Mouse (Mus musculus): ENCODE measurements around the gene Stpg4. TPM values are rescaled to one million over a fixed set of nuclear protein-coding genes. Genes with fewer than 3 reads are reported as not detected.

Stpg4 gene
- polyA plus RNA-seq, 1 experiment from 2014 or later: 0.60 TPM

DNA sequence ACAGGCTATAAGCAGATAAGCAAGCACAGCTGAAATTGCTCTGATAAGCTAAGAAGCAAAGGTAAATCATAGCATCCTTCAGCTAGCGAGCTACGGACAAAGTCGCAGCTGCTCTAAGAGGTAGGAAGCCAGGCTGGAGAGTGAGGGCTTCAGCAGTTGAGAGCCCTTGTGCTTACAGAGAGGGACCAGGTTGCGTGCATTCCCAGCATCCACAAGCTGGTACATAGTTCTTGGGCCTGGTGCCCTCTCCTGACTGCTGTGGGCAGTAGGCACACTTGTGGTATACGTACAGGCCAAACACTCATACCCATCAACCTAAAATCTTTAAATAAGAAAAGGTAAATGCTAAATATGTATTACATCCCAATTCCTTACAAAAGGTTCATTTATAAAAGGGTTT, 5.2 kb upstream of the Stpg4 start:
- Histone ChIP-seq H3K27ac (ENCODE audit: low read length) (no peak overlapping the region), H3K9me3 (ENCODE audit: low read length) (no peaks in the 10 kb centered on the region), H3K36me3 (ENCODE audit: insufficient read depth, low read length) (peaks cover 46% of the 10 kb centered on the region), H3K9ac (replicated peaks; ENCODE audit: low read length) (no peak overlapping the region), H3K4me1 (ENCODE audit: insufficient read depth, low read length) (no peaks in the 10 kb centered on the region), H3K4me2 (replicated peaks; ENCODE audit: low read depth, low read length) (no peak overlapping the region), H3K27me3 (ENCODE audit: insufficient read depth, low read length) (no peaks in the 10 kb centered on the region), H3K4me3 (ENCODE audit: low read length) (no peak overlapping the region)
- WGBS: 96% methylated on average over 5 of the region's 5 CpGs
- ATAC-seq (ENCODE audit: low FRiP score, low TSS enrichment): no peak

DNA sequence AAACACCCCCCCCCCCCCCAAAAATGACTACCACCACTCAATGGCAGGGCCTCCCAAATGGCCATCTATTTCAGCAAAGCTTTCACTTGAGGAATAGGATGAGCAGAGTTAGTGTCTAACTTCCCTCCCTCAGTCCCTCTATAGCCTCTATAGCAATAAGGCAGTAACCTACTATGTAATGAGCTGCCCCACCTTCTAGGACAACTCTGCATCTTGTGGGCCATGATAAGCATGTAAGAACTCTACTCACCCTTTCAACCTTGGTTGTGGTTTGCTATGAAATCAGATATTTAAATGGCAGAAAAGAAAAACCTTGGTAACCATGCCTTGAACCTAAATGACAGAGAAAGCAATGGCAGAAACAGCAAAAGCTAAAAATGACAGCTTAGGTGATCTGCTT, 4.8 kb upstream of the Stpg4 start:
- H3K4me2 ChIP-seq (replicated peaks; ENCODE audit: low read depth, low read length): no peak overlapping the region
- no peaks in the 10 kb centered on the region for H3K27me3 ChIP-seq (ENCODE audit: insufficient read depth, low read length)
- peaks cover 46% of the 10 kb centered on the region for H3K36me3 ChIP-seq (ENCODE audit: insufficient read depth, low read length)
- no peak overlapping the region for H3K4me3 ChIP-seq (ENCODE audit: low read length)
- H3K9me3 ChIP-seq (ENCODE audit: low read length): no peaks in the 10 kb centered on the region
- no peak overlapping the region for H3K27ac ChIP-seq (ENCODE audit: low read length)
- no peaks in the 10 kb centered on the region for H3K4me1 ChIP-seq (ENCODE audit: insufficient read depth, low read length)
- no peak overlapping the region for H3K9ac ChIP-seq (replicated peaks; ENCODE audit: low read length)
- ATAC-seq (ENCODE audit: low FRiP score, low TSS enrichment): no peak

DNA sequence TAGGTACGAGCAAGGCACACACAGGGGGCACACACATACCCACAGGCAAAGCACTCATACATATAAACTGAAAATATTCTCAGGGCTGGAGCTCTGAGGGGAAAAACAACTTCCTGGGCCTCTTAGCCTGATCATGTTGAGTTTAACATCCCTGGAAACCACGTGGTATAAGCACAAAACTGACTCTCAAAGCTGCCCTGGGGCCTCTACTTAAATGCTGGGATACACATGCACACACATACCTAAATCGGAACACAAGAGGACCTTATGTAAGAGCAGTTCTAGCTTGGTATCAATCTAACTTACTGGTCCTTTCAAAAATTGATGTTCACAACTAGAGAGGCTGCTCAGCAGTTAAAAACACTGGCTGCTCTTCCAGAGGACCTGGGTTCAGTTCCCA, 1.9 kb upstream of the Stpg4 start:
- Histone ChIP-seq H3K4me3 (ENCODE audit: low read length) (no peak overlapping the region), H3K36me3 (ENCODE audit: insufficient read depth, low read length) (peaks cover 36% of the 10 kb centered on the region)

DNA sequence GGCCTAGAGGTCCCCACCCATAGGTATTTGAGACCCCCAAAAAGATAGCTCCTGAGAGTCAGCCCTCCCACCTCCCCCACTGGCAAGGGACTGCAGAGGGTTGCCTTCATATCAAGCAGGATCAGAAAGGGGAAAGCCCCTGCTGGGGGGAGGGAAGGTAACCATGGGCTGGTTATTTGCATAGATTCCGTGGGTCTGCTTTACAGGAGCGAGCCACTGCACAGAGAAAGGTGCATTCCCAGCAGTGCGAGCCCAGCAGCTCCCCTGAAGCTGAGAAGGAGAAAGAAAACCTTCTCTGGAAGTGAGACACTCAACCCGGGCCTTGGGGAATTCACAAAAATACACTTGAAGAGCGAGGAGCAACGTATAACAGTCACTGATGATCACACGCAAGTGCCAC, 9.5 kb downstream of the Stpg4 start:
- H3K27me3 ChIP-seq (ENCODE audit: insufficient read depth, low read length): no peaks in the 10 kb centered on the region
- H3K27ac ChIP-seq (ENCODE audit: low read length): no peak overlapping the region
- no peaks in the 10 kb centered on the region for H3K36me3 ChIP-seq (ENCODE audit: insufficient read depth, low read length)
- H3K4me1 ChIP-seq (ENCODE audit: insufficient read depth, low read length): no peaks in the 10 kb centered on the region
- no peaks in the 10 kb centered on the region for H3K9me3 ChIP-seq (ENCODE audit: low read length)
- WGBS: 75% methylated on average over 7 of the region's 7 CpGs
- H3K9ac ChIP-seq (replicated peaks; ENCODE audit: low read length): no peak overlapping the region
- no peak for ATAC-seq (ENCODE audit: low FRiP score, low TSS enrichment)
- H3K4me2 ChIP-seq (replicated peaks; ENCODE audit: low read depth, low read length): no peak overlapping the region
- H3K4me3 ChIP-seq (ENCODE audit: low read length): no peak overlapping the region

More for the DNA sequence above, 1.9 kb upstream of the Stpg4 start:
- Histone ChIP-seq H3K4me1 (ENCODE audit: insufficient read depth, low read length) (no peaks in the 10 kb centered on the region), H3K9me3 (ENCODE audit: low read length) (no peaks in the 10 kb centered on the region), H3K9ac (replicated peaks; ENCODE audit: low read length) (no peak overlapping the region), H3K4me2 (replicated peaks; ENCODE audit: low read depth, low read length) (no peak overlapping the region), H3K27me3 (ENCODE audit: insufficient read depth, low read length) (no peaks in the 10 kb centered on the region), H3K27ac (ENCODE audit: low read length) (no peak overlapping the region)
- no peak for ATAC-seq (ENCODE audit: low FRiP score, low TSS enrichment)
- 80% methylated on average over 3 of the region's 3 CpGs for WGBS

DNA sequence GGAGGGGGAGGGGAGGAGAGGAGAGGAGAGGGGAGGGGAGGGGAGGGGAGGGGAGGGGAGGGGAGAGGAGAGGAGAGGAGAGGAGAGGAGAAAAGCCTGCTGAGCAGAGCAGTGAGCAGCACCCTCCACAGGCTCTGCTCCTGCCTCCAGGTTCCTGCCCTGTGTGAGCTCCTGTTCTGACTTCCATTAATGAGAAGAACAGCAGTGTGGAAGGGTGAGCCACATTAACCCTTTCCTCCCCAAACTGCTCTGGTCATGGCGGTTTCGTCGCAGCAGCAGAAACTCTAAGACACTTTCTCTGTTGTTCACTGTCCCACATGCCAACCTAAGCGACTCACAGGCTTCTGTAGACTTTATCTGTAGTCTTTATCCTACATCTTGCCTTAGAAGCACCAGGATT, 20.9 kb downstream of the Stpg4 start:
- Histone ChIP-seq H3K4me2 (replicated peaks; ENCODE audit: low read depth, low read length) (no peak overlapping the region), H3K36me3 (ENCODE audit: insufficient read depth, low read length) (no peaks in the 10 kb centered on the region), H3K27ac (ENCODE audit: low read length) (no peak overlapping the region), H3K4me3 (ENCODE audit: low read length) (no peak overlapping the region), H3K4me1 (ENCODE audit: insufficient read depth, low read length) (peaks cover 5% of the 10 kb centered on the region; the same call in 1 of the 2 replicates), H3K9ac (replicated peaks; ENCODE audit: low read length) (no peak overlapping the region), H3K9me3 (ENCODE audit: low read length) (no peaks in the 10 kb centered on the region), H3K27me3 (ENCODE audit: insufficient read depth, low read length) (no peaks in the 10 kb centered on the region)
- no peak for ATAC-seq (ENCODE audit: low FRiP score, low TSS enrichment)
- WGBS: 80% methylated on average over 4 of the region's 4 CpGs

DNA sequence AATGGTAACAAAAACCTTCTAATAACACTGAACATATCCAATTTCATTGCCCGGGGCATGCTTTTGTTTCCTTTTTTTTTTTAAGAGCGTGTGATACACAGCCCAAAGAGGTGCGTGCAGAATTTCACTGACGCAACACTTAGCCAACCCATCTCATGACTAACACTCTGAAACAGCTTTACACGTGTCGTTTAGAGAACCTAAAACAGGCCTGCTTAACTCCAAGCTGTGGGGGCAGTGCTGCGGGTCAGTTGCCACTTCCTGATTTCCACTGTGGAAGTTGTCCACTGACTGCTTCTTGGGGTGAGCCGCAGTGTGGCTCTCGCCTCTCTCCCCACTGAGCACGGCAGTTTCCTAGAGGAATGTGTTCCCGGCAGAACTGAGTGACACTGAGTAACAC, 22.0 kb downstream of the Stpg4 start:
- no peak overlapping the region for H3K9ac ChIP-seq (replicated peaks; ENCODE audit: low read length)
- H3K4me1 ChIP-seq (ENCODE audit: insufficient read depth, low read length): peaks cover 5% of the 10 kb centered on the region; the same call in 1 of the 2 replicates
- no peak overlapping the region for H3K4me3 ChIP-seq (ENCODE audit: low read length)
- ATAC-seq (ENCODE audit: low FRiP score, low TSS enrichment): no peak
- no peaks in the 10 kb centered on the region for H3K9me3 ChIP-seq (ENCODE audit: low read length)
- no peak overlapping the region for H3K4me2 ChIP-seq (replicated peaks; ENCODE audit: low read depth, low read length)
- no peaks in the 10 kb centered on the region for H3K36me3 ChIP-seq (ENCODE audit: insufficient read depth, low read length)
- H3K27me3 ChIP-seq (ENCODE audit: insufficient read depth, low read length): no peaks in the 10 kb centered on the region
- H3K27ac ChIP-seq (ENCODE audit: low read length): no peak overlapping the region
- WGBS: 43% methylated on average over 11 of the region's 11 CpGs

DNA sequence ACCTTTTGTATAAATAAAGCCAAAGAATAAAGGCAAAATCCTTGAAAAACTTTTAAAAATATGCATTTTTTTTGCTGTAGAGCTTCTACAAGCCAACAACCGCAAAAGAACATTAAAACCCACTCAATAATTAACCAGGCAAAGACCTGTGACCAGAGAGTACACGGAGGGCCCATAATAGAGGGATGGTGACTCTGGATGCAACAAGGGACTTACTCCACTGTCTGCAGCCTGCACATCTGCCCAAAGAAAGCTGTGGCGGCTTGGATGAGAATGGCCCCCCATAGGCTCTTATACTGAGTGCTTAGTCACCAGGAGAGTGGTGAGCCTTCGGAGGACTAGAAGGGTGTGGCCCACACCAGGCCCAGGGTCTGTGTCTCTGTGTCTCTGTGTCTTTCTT, 24.1 kb downstream of the Stpg4 start:
- Histone ChIP-seq H3K4me2 (replicated peaks; ENCODE audit: low read depth, low read length) (no peak overlapping the region), H3K4me1 (ENCODE audit: insufficient read depth, low read length) (peaks cover 5% of the 10 kb centered on the region; the same call in 1 of the 2 replicates), H3K27ac (ENCODE audit: low read length) (no peak overlapping the region), H3K36me3 (ENCODE audit: insufficient read depth, low read length) (no peaks in the 10 kb centered on the region), H3K27me3 (ENCODE audit: insufficient read depth, low read length) (no peaks in the 10 kb centered on the region), H3K9me3 (ENCODE audit: low read length) (no peaks in the 10 kb centered on the region), H3K4me3 (ENCODE audit: low read length) (no peak overlapping the region), H3K9ac (replicated peaks; ENCODE audit: low read length) (no peak overlapping the region)
- 66% methylated on average over 4 of the region's 4 CpGs for WGBS
- ATAC-seq (ENCODE audit: low FRiP score, low TSS enrichment): peak; percentile 51; the same call in 1 of the 2 replicates

DNA sequence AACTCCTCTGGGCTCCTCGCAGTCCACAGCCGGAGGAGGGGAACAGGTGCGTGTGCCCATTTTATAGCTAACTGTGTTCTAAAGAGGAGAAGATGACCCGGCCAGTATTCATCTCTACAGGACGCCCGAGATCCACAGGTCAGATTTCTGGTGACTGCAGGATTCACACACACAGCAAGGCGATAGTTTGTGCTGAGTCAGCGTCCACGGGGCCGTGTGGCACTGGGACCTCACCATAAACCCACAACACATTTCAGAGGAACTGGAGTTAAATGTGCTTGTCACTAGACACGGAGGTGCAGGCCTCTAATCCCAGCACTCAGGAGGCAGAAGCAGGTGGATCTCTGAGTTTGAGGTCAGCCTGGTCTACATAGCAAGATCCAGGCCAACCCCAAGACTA, 25.1 kb downstream of the Stpg4 start:
- WGBS: 82% methylated on average over 11 of the region's 11 CpGs
- Histone ChIP-seq H3K27me3 (ENCODE audit: insufficient read depth, low read length) (no peaks in the 10 kb centered on the region), H3K4me3 (ENCODE audit: low read length) (no peak overlapping the region), H3K4me2 (replicated peaks; ENCODE audit: low read depth, low read length) (no peak overlapping the region), H3K27ac (ENCODE audit: low read length) (no peak overlapping the region), H3K36me3 (ENCODE audit: insufficient read depth, low read length) (no peaks in the 10 kb centered on the region), H3K4me1 (ENCODE audit: insufficient read depth, low read length) (peaks cover 5% of the 10 kb centered on the region; the same call in 1 of the 2 replicates), H3K9ac (replicated peaks; ENCODE audit: low read length) (no peak overlapping the region), H3K9me3 (ENCODE audit: low read length) (no peaks in the 10 kb centered on the region)
- ATAC-seq (ENCODE audit: low FRiP score, low TSS enrichment): no peak

DNA sequence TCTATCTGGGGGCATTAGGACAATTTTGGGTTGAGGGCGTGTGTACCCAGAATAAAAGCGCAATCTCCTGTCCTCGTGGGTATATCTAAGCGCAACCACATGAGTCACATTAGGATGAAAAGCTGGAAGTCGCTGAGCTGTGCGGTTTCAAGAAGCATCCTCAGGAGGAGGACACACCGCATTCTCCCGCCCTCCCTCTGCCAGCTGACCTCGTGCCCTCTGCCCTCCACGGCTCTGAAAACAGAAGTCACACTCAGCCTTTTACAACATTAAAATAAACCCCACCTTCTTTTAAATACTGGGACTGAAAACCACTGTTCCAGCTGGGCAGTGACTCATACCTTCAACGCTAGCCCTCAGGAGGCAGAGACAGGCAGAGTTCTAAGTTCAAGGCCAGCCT, 30.5 kb downstream of the Stpg4 start:
- 65% methylated on average over 11 of the region's 11 CpGs for WGBS
- no peak overlapping the region for H3K9ac ChIP-seq (replicated peaks; ENCODE audit: low read length)
- H3K36me3 ChIP-seq (ENCODE audit: insufficient read depth, low read length): no peaks in the 10 kb centered on the region
- no peak for ATAC-seq (ENCODE audit: low FRiP score, low TSS enrichment)
- H3K4me2 ChIP-seq (replicated peaks; ENCODE audit: low read depth, low read length): no peak overlapping the region
- no peak overlapping the region for H3K4me3 ChIP-seq (ENCODE audit: low read length)
- H3K27ac ChIP-seq (ENCODE audit: low read length): no peak overlapping the region
- no peaks in the 10 kb centered on the region for H3K27me3 ChIP-seq (ENCODE audit: insufficient read depth, low read length)
- H3K9me3 ChIP-seq (ENCODE audit: low read length): no peaks in the 10 kb centered on the region
- 0 out of 2 replicates have a peak, but pooled peaks cover 9% of the 10 kb centered on the region for H3K4me1 ChIP-seq (ENCODE audit: insufficient read depth, low read length)

DNA sequence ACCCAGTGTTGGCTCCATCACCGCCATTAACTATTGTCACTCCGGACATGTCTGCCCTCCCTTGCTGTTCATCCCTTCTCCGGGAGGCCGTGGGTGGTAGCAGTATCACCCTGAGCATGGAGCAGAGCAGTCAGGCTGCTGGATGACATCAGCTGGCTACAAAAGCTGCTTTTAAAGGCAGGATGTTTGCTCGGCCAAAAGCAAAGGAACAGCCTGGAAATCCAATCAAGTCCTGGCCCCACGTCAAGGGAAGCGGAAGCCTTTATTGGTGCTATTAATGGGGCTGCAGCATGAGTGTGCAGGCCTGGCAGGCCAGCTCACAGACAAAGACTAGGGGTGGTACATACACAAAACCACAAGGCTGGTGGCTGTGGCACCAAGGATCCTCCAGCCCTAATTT, 36.3 kb downstream of the Stpg4 start:
- H3K36me3 ChIP-seq (ENCODE audit: insufficient read depth, low read length): no peaks in the 10 kb centered on the region
- WGBS: 52% methylated on average over 7 of the region's 7 CpGs

DNA sequence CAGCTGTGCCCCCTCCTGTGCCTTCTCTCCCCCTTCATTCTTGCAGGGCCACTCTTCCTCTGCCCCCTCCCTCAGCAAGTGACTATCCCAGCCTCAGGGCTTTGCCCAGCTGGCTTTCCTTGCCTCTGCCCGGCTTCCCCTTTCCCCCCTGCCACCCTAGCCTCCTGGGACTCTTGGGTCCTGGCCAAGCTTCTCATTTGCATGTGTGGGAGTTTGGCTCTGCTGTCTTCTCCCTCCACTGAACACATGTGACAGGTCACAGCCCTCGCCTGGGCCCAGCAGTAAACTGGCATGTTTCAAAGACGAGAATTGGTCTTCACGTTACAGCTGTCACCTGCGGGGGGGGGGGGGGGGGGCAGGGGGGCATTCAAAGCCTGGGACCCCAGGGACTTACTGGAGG, 40.5 kb downstream of the Stpg4 start:
- H3K27ac ChIP-seq (ENCODE audit: low read length): no peak overlapping the region
- no peaks in the 10 kb centered on the region for H3K36me3 ChIP-seq (ENCODE audit: insufficient read depth, low read length)
- H3K4me3 ChIP-seq (ENCODE audit: low read length): no peak overlapping the region
- peak; percentile 86 for ATAC-seq (ENCODE audit: low FRiP score, low TSS enrichment)
- no peaks in the 10 kb centered on the region for H3K27me3 ChIP-seq (ENCODE audit: insufficient read depth, low read length)
- H3K9ac ChIP-seq (replicated peaks; ENCODE audit: low read length): no peak overlapping the region
- no peaks in the 10 kb centered on the region for H3K9me3 ChIP-seq (ENCODE audit: low read length)
- H3K4me1 ChIP-seq (ENCODE audit: insufficient read depth, low read length): peaks cover 10% of the 10 kb centered on the region
- WGBS: 7% methylated on average over 4 of the region's 5 CpGs
- no peak overlapping the region for H3K4me2 ChIP-seq (replicated peaks; ENCODE audit: low read depth, low read length)

More for the DNA sequence above, 36.3 kb downstream of the Stpg4 start:
- no peak overlapping the region for H3K4me2 ChIP-seq (replicated peaks; ENCODE audit: low read depth, low read length)
- no peak for ATAC-seq (ENCODE audit: low FRiP score, low TSS enrichment)
- H3K4me1 ChIP-seq (ENCODE audit: insufficient read depth, low read length): peaks cover 16% of the 10 kb centered on the region
- no peak overlapping the region for H3K4me3 ChIP-seq (ENCODE audit: low read length)
- H3K27ac ChIP-seq (ENCODE audit: low read length): no peak overlapping the region
- no peak overlapping the region for H3K9ac ChIP-seq (replicated peaks; ENCODE audit: low read length)
- H3K27me3 ChIP-seq (ENCODE audit: insufficient read depth, low read length): no peaks in the 10 kb centered on the region
- H3K9me3 ChIP-seq (ENCODE audit: low read length): no peaks in the 10 kb centered on the region
